9 mouse cellular contexts compared by ENCODE assay signal in genomic region chr11:115290919-115291318, GRCm38 (mm10). TPM values are rescaled to one million over a fixed set of nuclear protein-coding genes. Genes with fewer than 3 reads are reported as not detected.
DNase-seq lines count a peak whose midpoint lies in the region; ATAC-seq and TF ChIP-seq lines count a peak whose summit lies in the region.
"Had no signal": no experiment of that assay in that cellular context is flagged by ENCODE, and none has a peak within 500 bp of the region (broad histone marks: within the 10 kb centered on the region; RNA-seq: fewer than 3 reads in every experiment).

No protein-coding gene starts in this region.

- H3K36me3 ChIP-seq in heart, postnatal 0 days (replicated peaks; ENCODE audit: control insufficient read depth, insufficient read depth, low read length), result no peaks in the 10 kb centered on the region
- no peaks in the 10 kb centered on the region for H3K36me3 ChIP-seq in lung, embryonic 16.5 days (ENCODE audit: control insufficient read depth, insufficient read depth, low read length)
- H3K36me3 ChIP-seq: liver, embryonic 15.5 days had no signal

- in situ Hi-C loops in Patski (cut with MboI; ENCODE audit: low pct_unique_long_range_greater_than_20kb), result no loop called here

- peak; percentile 88 for DNase-seq in 3T3-L1 (ENCODE audit: low read depth, low spot score)
- no peak for DNase-seq in Patski (ENCODE audit: low read depth, low spot score)
- DNase-seq in heart, postnatal 0 days (ENCODE audit: low spot score), result peak; percentile 61
- no peak for DNase-seq in yolk sac, embryonic 10.5 days (ENCODE audit: low spot score)
- no peak for DNase-seq in embryo, embryonic 10 days (ENCODE audit: low spot score)
- no peak for DNase-seq in layer of hippocampus, adult 9-10 months (ENCODE audit: low spot score)

- H3K9me3 ChIP-seq in heart, postnatal 0 days (replicated peaks; ENCODE audit: control insufficient read depth, low read length), result no peaks in the 10 kb centered on the region
- H3K9me3 ChIP-seq in lung, embryonic 16.5 days (ENCODE audit: control insufficient read depth, low read length), result no peaks in the 10 kb centered on the region
- H3K9me3 ChIP-seq: liver, embryonic 15.5 days had no signal

- H3K4me1 ChIP-seq in heart, postnatal 0 days (ENCODE audit: control insufficient read depth, insufficient read depth), result peaks cover 17% of the 10 kb centered on the region
- peaks cover 13% of the 10 kb centered on the region for H3K4me1 ChIP-seq in lung, embryonic 16.5 days (replicated peaks; ENCODE audit: control insufficient read depth, insufficient read depth, low read length)

- H3K27ac ChIP-seq in heart, postnatal 0 days (ENCODE audit: low read depth), result peak overlapping the region; percentile 43; the same call in 1 of the 2 replicates
- H3K27ac ChIP-seq in lung, embryonic 16.5 days (ENCODE audit: low read length), result peak overlapping the region; percentile 76
- H3K27ac ChIP-seq: liver, embryonic 15.5 days had no signal

- CTCF ChIA-PET in Patski (lab: Charles Lee), result interaction anchor here (0.9 to 2.6 kb wide), 2 partner anchors 9 to 14 kb away, joined by 3 to 9 read pairs; partner anchors contain the start of gene Fdxr

- WGBS in heart, postnatal 0 days, result 37% methylated on average over 6 of the region's 6 CpGs
- WGBS in lung, embryonic 16.5 days, result 38% methylated on average over 6 of the region's 6 CpGs

- no peak for TF ChIP-seq EP300 in heart, postnatal 0 days (IDR thresholded peaks at IDR 0.05; ENCODE audit: low read depth)

- no peak for TF ChIP-seq CTCF in Patski (IDR thresholded peaks at IDR 0.05)
- no peak for TF ChIP-seq CTCF in heart, postnatal 0 days (IDR thresholded peaks at IDR 0.05; ENCODE audit: low read depth)

- no peak overlapping the region for H3K9ac ChIP-seq in heart, postnatal 0 days (replicated peaks; ENCODE audit: low read depth, low read length)
- no peak overlapping the region for H3K9ac ChIP-seq in lung, embryonic 16.5 days (ENCODE audit: low read length)
- H3K9ac ChIP-seq: liver, embryonic 15.5 days had no signal

- POLR2A ChIA-PET in Patski (lab: Charles Lee), result interaction anchor here (1.0 to 1.3 kb wide), 2 partner anchors 14 to 50 kb away, joined by 4 read pairs; partner anchors contain the start of gene Fdxr

- no peaks in the 10 kb centered on the region for H3K27me3 ChIP-seq in Patski
- H3K27me3 ChIP-seq in heart, postnatal 0 days (ENCODE audit: control insufficient read depth, insufficient read depth, low read length), result no peaks in the 10 kb centered on the region
- no peaks in the 10 kb centered on the region; the same call in 1 of the 2 replicates for H3K27me3 ChIP-seq in lung, embryonic 16.5 days (ENCODE audit: control insufficient read depth, insufficient read depth, low read depth, low read length)
- H3K27me3 ChIP-seq: liver, embryonic 15.5 days had no signal

- peak; percentile 12 for ATAC-seq in Patski
- peak; percentile 54; the same call in 1 of the 2 replicates for ATAC-seq in heart, postnatal 0 days (ENCODE audit: insufficient read depth, low read depth)
- peak; percentile 91 for ATAC-seq in lung, embryonic 16.5 days (ENCODE audit: low read depth)

- no peak overlapping the region for H3K4me2 ChIP-seq in heart, postnatal 0 days (ENCODE audit: low read depth, low read length)
- H3K4me2 ChIP-seq in lung, embryonic 16.5 days (ENCODE audit: low read depth, low read length), result no peak overlapping the region
- H3K4me2 ChIP-seq: liver, embryonic 15.5 days had no signal

- no peak overlapping the region for H3K4me3 ChIP-seq in heart, postnatal 0 days (ENCODE audit: low read depth, low read length)
- no peak overlapping the region for H3K4me3 ChIP-seq in lung, embryonic 16.5 days (ENCODE audit: low read length)
- H3K4me3 ChIP-seq: liver, embryonic 15.5 days had no signal

RNA-seq across cellular contexts. Expression of gene Fads6, which starts 6.5 kb away (rescaled TPM):
- 0.05 TPM for polyA plus RNA-seq in Patski (2021)
- total RNA-seq in heart, postnatal 0 days (2014; rRNA removed; ENCODE audit: low replicate concordance), result 2.9 and 3.5 TPM in 2 replicates
- 0.33 and 0.34 TPM in 2 replicates for polyA plus RNA-seq in heart, postnatal 0 days (2015; fragmentation: Nextera tagmentation; extraction: Ambion mirVana)
- 0.30 and 0.48 TPM in 2 replicates for polyA plus RNA-seq in lung, embryonic 16.5 days (2015; fragmentation: Nextera tagmentation; extraction: Ambion mirVana)

RNA-seq across cellular contexts. Expression of gene Fdxr, which starts 14.1 kb away (rescaled TPM):
- polyA plus RNA-seq in Patski (2021), result 7.1 TPM
- total RNA-seq in heart, postnatal 0 days (2014; rRNA removed; ENCODE audit: low replicate concordance), result 13.8 and 18.2 TPM in 2 replicates
- 9.6 and 10.1 TPM in 2 replicates for polyA plus RNA-seq in heart, postnatal 0 days (2015; fragmentation: Nextera tagmentation; extraction: Ambion mirVana)
- 14.1 and 14.2 TPM in 2 replicates for polyA plus RNA-seq in lung, embryonic 16.5 days (2015; fragmentation: Nextera tagmentation; extraction: Ambion mirVana)

RNA-seq across cellular contexts. Expression of gene Otop2, which starts 16.0 kb away (rescaled TPM):
- not detected for polyA plus RNA-seq in Patski (2021)
- 0.12 TPM in 1 of 2 replicates, not detected in the other for total RNA-seq in heart, postnatal 0 days (2014; rRNA removed; ENCODE audit: low replicate concordance)
- not detected in 2 replicates for polyA plus RNA-seq in heart, postnatal 0 days (2015; fragmentation: Nextera tagmentation; extraction: Ambion mirVana)
- 0.09 TPM in 1 of 2 replicates, not detected in the other for polyA plus RNA-seq in lung, embryonic 16.5 days (2015; fragmentation: Nextera tagmentation; extraction: Ambion mirVana)
- polyA plus RNA-seq: forebrain, embryonic 11.5 days; liver, embryonic 15.5 days had no signal

RNA-seq across cellular contexts. Expression of gene Grin2c, which starts 23.9 kb away (rescaled TPM):
- polyA plus RNA-seq in Patski (2021), result not detected
- 0.15 and 1.6 TPM in 2 replicates for total RNA-seq in heart, postnatal 0 days (2014; rRNA removed; ENCODE audit: low replicate concordance)
- polyA plus RNA-seq in heart, postnatal 0 days (2015; fragmentation: Nextera tagmentation; extraction: Ambion mirVana), result not detected in 2 replicates
- polyA plus RNA-seq in lung, embryonic 16.5 days (2015; fragmentation: Nextera tagmentation; extraction: Ambion mirVana), result 0.06 TPM in 1 of 2 replicates, not detected in the other
- polyA plus RNA-seq: forebrain, embryonic 11.5 days had no signal

RNA-seq across cellular contexts. Expression of gene Ush1g, which starts 30.9 kb away (rescaled TPM):
- polyA plus RNA-seq in Patski (2021), result 0.32 TPM
- total RNA-seq in heart, postnatal 0 days (2014; rRNA removed; ENCODE audit: low replicate concordance), result 0.31 TPM in 1 of 2 replicates, not detected in the other
- 0.03 and 0.05 TPM in 2 replicates for polyA plus RNA-seq in heart, postnatal 0 days (2015; fragmentation: Nextera tagmentation; extraction: Ambion mirVana)
- polyA plus RNA-seq in lung, embryonic 16.5 days (2015; fragmentation: Nextera tagmentation; extraction: Ambion mirVana), result not detected in 2 replicates
- polyA plus RNA-seq: forebrain, embryonic 11.5 days had no signal

Comparison
In these comparisons a context has a peak if more than half of its experiments do, and no peak if none do; other contexts are left out.
1. DNase-seq: peak in 3T3-L1 (single experiment) and heart, postnatal 0 days (single experiment); none in Patski (single experiment), yolk sac, embryonic 10.5 days (single experiment), embryo, embryonic 10 days (single experiment) and layer of hippocampus, adult 9-10 months (single experiment).
2. ATAC-seq: peak in every context shown above with its lines; median percentile 91 in lung, embryonic 16.5 days; 54 in heart, postnatal 0 days; 12 in Patski.